Mouse (Mus musculus): ENCODE data around the gene Olfr469. TPM values are rescaled to one million over a fixed set of nuclear protein-coding genes. Genes with fewer than 3 reads are reported as not detected.

Gene Olfr469
- total RNA-seq (2023), result not detected

GRCm38 (mm10) chr7:107825441-107825840 lies at the start of gene Olfr469:
Gene Olfr469, minus strand, starts transcription at chr7:107825541.

GRCm38 (mm10) chr7:107847390-107847789 lies 22.0 kb upstream of the Olfr469 start, which contains the start of gene Olfr470:
Gene Olfr470, minus strand, starts transcription at chr7:107847490.

GRCm38 (mm10) chr7:107811963-107812362 lies 13.4 kb downstream of the Olfr469 start, which contains the start of gene Olfr467:
Gene Olfr467, plus strand, starts transcription at chr7:107812263.

GRCm38 (mm10) chr7:107801108-107801507 lies 24.2 kb downstream of the Olfr469 start, which contains the start of gene Ovch2:
Gene Ovch2, minus strand, starts transcription at chr7:107801208.

Other genes with a start within 250 kb of the Olfr469 start
- gene Ppfibp2, start 230.3 kb downstream of the Olfr469 start, total RNA-seq (2023), result 3.0 TPM
- gene 5330417H12Rik, start 200.4 kb downstream of the Olfr469 start, total RNA-seq (2023), result not detected
- gene Cyb5r2, start 67.5 kb downstream of the Olfr469 start, total RNA-seq (2023), result not detected
- not detected for gene Ovch2, start 24.3 kb downstream of the Olfr469 start, total RNA-seq (2023)
- gene Olfr467, start 13.3 kb downstream of the Olfr469 start, total RNA-seq (2023), result not detected
- not detected for gene Olfr470, start 21.9 kb upstream of the Olfr469 start, total RNA-seq (2023)
- gene Olfr472, start 72.4 kb upstream of the Olfr469 start, total RNA-seq (2023), result 0.09 TPM
- gene Olfr473, start 104.9 kb upstream of the Olfr469 start, total RNA-seq (2023), result not detected
- not detected for gene Olfr474, start 129.1 kb upstream of the Olfr469 start, total RNA-seq (2023)
- gene Olfr476, start 139.3 kb upstream of the Olfr469 start, total RNA-seq (2023), result not detected
- gene Olfr477, start 161.2 kb upstream of the Olfr469 start, total RNA-seq (2023), result not detected
- not detected for gene Olfr478, start 208.4 kb upstream of the Olfr469 start, total RNA-seq (2023)
- not detected for gene Olfr479, start 225.2 kb upstream of the Olfr469 start, total RNA-seq (2023)
- gene Olfr480, start 241.8 kb upstream of the Olfr469 start, total RNA-seq (2023), result not detected

All from CD4-positive naive resting alpha-beta T cell, adult 76 days (primary cell).